Mouse (Mus musculus): ENCODE results near the gene Cers6. TPM values are rescaled to one million over a fixed set of nuclear protein-coding genes. Genes with fewer than 3 reads are reported as not detected.

Gene Cers6
- polyA plus RNA-seq, 1 experiment from 2014 or later = 55.3 TPM

DNA sequence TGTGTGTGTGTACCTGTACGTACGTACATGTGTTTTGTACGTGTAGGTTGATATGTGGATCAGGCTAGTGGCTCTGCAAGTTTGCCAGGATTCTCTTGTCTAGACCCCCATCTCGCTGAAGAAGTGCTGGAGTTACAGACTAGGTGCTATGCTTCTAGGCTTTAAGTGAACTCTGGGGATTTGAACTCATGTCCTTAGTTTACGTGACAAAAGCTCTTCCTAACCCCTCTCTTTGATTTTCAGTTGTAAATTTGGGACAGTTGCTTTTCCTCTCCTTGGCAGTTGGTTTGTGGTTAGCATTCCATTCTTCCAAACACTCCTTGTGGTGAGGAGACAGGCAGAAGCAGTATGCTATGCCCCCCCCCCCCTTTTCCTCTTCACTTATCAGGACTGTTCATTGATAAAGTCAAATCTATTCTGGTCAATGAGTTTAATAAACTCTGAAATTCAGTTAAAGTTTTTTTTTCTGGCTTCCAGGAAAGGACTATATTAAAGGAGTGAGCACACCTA is 28.5 kb downstream of the Cers6 start:
- Histone ChIP-seq H3K36me3 (ENCODE audit: control insufficient read depth, insufficient read depth, low read length) (no peaks in the 10 kb centered on the region), H3K27me3 (ENCODE audit: control insufficient read depth, insufficient read depth, low read depth, low read length) (no peaks in the 10 kb centered on the region), H3K27ac (ENCODE audit: low read length) (no peak overlapping the region), H3K4me3 (ENCODE audit: low read depth, low read length) (no peak overlapping the region), H3K9me3 (replicated peaks; ENCODE audit: control insufficient read depth, low read length, poor library complexity, severe bottlenecking) (no peaks in the 10 kb centered on the region), H3K4me2 (ENCODE audit: low read length) (no peak overlapping the region), H3K9ac (ENCODE audit: low read depth, low read length) (no peak overlapping the region), H3K4me1 (ENCODE audit: control insufficient read depth, insufficient read depth, low read length) (0 out of 2 replicates have a peak, but pooled peaks cover 4% of the 10 kb centered on the region)
- 91% methylated on average over 5 of the region's 5 CpGs for WGBS
- no peak for ATAC-seq

DNA sequence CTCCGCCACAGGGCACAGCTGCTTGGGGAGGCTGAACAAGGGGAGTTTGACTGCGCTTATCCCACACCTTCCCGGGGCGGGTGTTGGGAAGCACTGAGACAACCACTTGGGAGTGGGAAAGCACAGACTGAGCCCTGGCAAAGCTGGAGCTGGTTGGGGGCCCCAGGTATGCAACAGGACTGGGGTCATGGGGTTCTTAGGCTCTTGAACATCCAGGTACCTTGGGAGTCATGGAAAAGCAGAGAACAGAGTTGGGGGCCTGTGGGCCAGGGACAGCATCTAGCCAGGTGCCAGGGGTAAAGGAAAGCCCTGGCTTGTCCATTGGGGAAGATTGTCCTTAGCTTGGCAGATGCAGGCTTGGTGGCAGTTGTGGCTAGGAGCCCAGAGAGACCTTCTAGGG is 31.2 kb downstream of the Cers6 start:
- Histone ChIP-seq H3K4me3 (ENCODE audit: low read depth, low read length) (no peak overlapping the region), H3K4me2 (ENCODE audit: low read length) (no peak overlapping the region), H3K9me3 (replicated peaks; ENCODE audit: control insufficient read depth, low read length, poor library complexity, severe bottlenecking) (no peaks in the 10 kb centered on the region), H3K27ac (ENCODE audit: low read length) (no peak overlapping the region), H3K9ac (ENCODE audit: low read depth, low read length) (no peak overlapping the region), H3K27me3 (ENCODE audit: control insufficient read depth, insufficient read depth, low read depth, low read length) (no peaks in the 10 kb centered on the region), H3K36me3 (ENCODE audit: control insufficient read depth, insufficient read depth, low read length) (no peaks in the 10 kb centered on the region), H3K4me1 (ENCODE audit: control insufficient read depth, insufficient read depth, low read length) (0 out of 2 replicates have a peak, but pooled peaks cover 4% of the 10 kb centered on the region)
- WGBS = 89% methylated on average over 4 of the region's 4 CpGs
- no peak for ATAC-seq

DNA sequence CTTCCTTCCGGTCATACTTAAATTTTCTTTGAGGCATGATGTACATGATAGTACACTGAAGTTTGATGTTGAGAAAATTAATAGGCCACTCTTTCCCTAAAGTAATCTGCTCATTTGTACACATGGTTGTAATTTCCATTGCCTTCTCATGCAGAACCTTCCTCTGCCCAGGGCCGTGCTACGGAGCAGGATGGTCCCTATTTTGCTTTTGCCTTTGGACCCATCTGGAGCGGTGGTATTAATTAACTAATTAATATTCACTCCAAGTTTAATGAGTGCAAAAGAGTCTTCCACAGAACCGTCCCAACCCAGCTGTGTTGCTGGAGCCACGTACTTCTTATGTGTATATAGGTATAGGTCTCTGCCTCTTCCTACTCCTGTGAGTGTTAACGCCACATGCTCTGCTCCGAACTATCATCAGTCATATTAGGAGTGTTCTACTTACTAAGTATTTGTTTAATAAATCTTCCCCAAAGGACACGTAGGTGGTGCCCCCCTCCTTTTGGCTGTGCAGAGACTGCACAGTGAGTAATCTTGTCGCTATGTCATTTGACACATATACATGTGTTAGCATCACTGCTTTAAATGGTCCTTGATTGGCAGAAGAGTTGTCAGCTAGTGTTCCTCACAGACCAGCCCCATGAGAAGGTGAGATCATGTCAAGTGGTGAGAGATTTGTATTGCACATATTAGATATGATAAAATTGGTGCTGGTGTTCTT is 34.0 kb downstream of the Cers6 start:
- no peak overlapping the region for H3K9ac ChIP-seq (ENCODE audit: low read depth, low read length)
- no peaks in the 10 kb centered on the region for H3K36me3 ChIP-seq (ENCODE audit: control insufficient read depth, insufficient read depth, low read length)
- no peak overlapping the region for H3K27ac ChIP-seq (ENCODE audit: low read length)
- 82% methylated on average over 10 of the region's 10 CpGs for WGBS
- H3K9me3 ChIP-seq (replicated peaks; ENCODE audit: control insufficient read depth, low read length, poor library complexity, severe bottlenecking) = no peaks in the 10 kb centered on the region
- H3K4me1 ChIP-seq (ENCODE audit: control insufficient read depth, insufficient read depth, low read length) = no peaks in the 10 kb centered on the region
- no peak overlapping the region for H3K4me2 ChIP-seq (ENCODE audit: low read length)
- H3K27me3 ChIP-seq (ENCODE audit: control insufficient read depth, insufficient read depth, low read depth, low read length) = no peaks in the 10 kb centered on the region
- ATAC-seq = no peak; the same call in 1 of the 2 replicates
- H3K4me3 ChIP-seq (ENCODE audit: low read depth, low read length) = no peak overlapping the region

DNA sequence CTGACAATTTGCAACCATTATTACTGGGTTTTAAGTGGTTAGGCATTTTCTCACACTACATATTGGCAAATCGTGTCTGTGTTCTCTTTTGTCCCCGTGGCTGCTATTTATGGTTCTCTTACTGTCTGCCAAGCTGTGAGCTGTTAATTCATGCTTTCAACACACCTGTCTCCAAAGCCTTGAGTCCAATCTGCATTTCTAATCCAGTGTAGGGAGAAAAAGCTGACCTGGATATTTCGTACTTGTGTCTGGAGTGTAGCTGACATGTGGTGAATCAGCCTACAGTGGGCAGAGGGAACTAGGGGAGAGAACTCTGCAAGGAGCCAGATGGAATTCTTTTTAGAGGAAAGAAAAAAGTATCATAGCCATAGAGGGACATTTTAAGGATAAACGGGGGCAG is 35.0 kb downstream of the Cers6 start:
- no peaks in the 10 kb centered on the region for H3K36me3 ChIP-seq (ENCODE audit: control insufficient read depth, insufficient read depth, low read length)
- H3K9me3 ChIP-seq (replicated peaks; ENCODE audit: control insufficient read depth, low read length, poor library complexity, severe bottlenecking) = no peaks in the 10 kb centered on the region
- no peak overlapping the region for H3K4me2 ChIP-seq (ENCODE audit: low read length)
- H3K4me1 ChIP-seq (ENCODE audit: control insufficient read depth, insufficient read depth, low read length) = no peaks in the 10 kb centered on the region; the same call in 1 of the 2 replicates
- no peak overlapping the region for H3K27ac ChIP-seq (ENCODE audit: low read length)
- 66% methylated on average over 4 of the region's 4 CpGs for WGBS
- H3K9ac ChIP-seq (ENCODE audit: low read depth, low read length) = no peak overlapping the region
- ATAC-seq = no peak
- no peaks in the 10 kb centered on the region for H3K27me3 ChIP-seq (ENCODE audit: control insufficient read depth, insufficient read depth, low read depth, low read length)
- H3K4me3 ChIP-seq (ENCODE audit: low read depth, low read length) = no peak overlapping the region

DNA sequence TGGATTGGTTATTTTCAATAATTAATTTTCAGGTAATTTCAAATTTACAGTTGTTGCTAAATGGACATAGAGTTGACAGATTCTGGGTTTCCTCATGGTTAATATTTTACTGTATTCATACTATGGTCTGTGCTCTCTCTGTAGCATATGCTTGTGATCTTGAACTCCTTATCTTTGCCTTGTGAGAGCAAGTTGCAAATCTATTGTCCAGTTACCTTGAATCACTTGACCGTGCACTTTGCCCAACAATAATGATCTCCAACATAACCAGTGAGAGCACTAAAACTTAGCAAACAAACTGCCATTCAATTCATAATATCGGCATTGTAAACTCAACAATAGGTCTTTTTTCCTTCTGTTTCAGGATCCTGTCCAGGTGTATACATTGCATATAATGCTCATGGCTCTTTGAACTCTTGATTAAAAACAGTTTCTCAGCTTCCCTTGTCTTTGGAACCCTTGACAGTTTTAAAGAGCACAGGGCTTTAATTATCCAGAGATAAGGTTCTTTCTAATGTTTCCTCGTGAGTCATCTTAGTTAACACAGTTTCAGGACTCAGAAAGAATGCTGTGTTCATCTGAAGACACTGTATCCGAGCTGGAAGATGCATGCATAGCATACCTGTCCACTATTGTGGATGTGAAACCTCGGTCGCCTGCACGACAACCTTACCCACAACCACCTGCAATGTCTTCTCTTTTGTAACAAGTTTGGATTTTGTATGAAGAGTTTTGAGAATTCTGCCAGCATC is 38.7 kb downstream of the Cers6 start:
- Histone ChIP-seq H3K4me2 (ENCODE audit: low read length) (no peak overlapping the region), H3K27me3 (ENCODE audit: control insufficient read depth, insufficient read depth, low read depth, low read length) (no peaks in the 10 kb centered on the region), H3K27ac (ENCODE audit: low read length) (no peak overlapping the region), H3K9ac (ENCODE audit: low read depth, low read length) (no peak overlapping the region), H3K9me3 (replicated peaks; ENCODE audit: control insufficient read depth, low read length, poor library complexity, severe bottlenecking) (no peaks in the 10 kb centered on the region), H3K36me3 (ENCODE audit: control insufficient read depth, insufficient read depth, low read length) (no peaks in the 10 kb centered on the region), H3K4me1 (ENCODE audit: control insufficient read depth, insufficient read depth, low read length) (no peaks in the 10 kb centered on the region; the same call in 1 of the 2 replicates), H3K4me3 (ENCODE audit: low read depth, low read length) (no peak overlapping the region)
- ATAC-seq = no peak
- WGBS = 91% methylated on average over 7 of the region's 7 CpGs

DNA sequence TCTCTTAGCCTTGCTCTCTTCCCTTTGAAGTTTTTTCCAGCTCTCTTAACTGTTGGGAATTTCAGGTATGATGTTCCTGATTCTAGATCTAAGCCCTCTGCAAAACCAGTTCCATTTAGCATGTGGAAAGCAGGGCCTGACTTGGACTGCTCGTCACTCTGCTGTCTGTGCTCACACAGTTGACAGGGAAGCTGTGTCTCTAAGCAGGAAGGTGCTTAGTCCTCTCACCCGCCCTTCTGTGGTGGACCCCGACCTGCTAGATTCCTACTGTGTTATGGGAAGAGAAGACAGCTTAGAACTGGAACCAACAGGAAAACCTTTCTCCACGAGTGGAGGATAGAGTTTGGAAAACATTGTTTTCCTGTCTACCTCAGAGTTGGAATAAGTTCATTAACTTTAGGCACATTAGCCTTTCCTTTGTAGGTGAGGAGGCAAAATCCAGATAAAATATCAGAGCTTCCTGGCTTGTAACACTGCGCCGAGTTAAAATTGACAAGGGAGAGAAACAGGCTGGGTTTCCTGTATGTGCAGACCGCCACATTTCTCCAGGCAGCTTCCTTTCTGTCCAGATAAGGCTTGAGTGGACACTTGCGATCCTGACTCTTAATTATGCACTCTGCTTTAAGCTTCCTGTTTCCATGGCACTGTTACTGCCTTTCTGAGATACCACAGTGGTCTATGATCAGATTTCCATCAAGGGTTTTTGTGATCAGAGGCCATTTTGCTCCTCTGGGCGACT is 39.6 kb downstream of the Cers6 start:
- no peaks in the 10 kb centered on the region for H3K36me3 ChIP-seq (ENCODE audit: control insufficient read depth, insufficient read depth, low read length)
- ATAC-seq = no peak
- H3K9me3 ChIP-seq (replicated peaks; ENCODE audit: control insufficient read depth, low read length, poor library complexity, severe bottlenecking) = no peaks in the 10 kb centered on the region
- no peaks in the 10 kb centered on the region for H3K27me3 ChIP-seq (ENCODE audit: control insufficient read depth, insufficient read depth, low read depth, low read length)
- WGBS = 82% methylated on average over 9 of the region's 9 CpGs
- H3K9ac ChIP-seq (ENCODE audit: low read depth, low read length) = no peak overlapping the region
- no peaks in the 10 kb centered on the region; the same call in 1 of the 2 replicates for H3K4me1 ChIP-seq (ENCODE audit: control insufficient read depth, insufficient read depth, low read length)
- H3K4me2 ChIP-seq (ENCODE audit: low read length) = no peak overlapping the region
- H3K4me3 ChIP-seq (ENCODE audit: low read depth, low read length) = no peak overlapping the region
- H3K27ac ChIP-seq (ENCODE audit: low read length) = no peak overlapping the region

DNA sequence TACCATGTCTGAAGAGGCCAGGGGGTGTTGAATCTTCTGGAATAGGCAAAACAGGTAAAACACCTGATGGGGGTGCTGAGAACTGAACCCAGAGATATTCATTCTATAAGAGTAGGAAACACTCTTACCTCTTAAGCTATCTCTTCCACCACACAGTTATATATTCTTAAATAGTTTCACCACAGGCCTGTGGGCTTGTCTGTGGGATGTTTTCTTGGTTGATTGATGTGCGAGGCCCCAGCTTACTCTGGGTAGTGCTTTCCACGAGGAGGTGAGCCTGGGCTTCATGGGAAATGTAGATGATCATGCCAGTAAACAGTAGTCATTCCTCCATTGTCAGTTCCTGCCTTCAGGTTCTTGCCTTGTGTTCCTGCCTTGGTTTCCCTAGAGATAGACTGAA is 40.5 kb downstream of the Cers6 start:
- Histone ChIP-seq H3K27me3 (ENCODE audit: control insufficient read depth, insufficient read depth, low read depth, low read length) (no peaks in the 10 kb centered on the region), H3K4me1 (ENCODE audit: control insufficient read depth, insufficient read depth, low read length) (no peaks in the 10 kb centered on the region; the same call in 1 of the 2 replicates), H3K4me2 (ENCODE audit: low read length) (no peak overlapping the region), H3K4me3 (ENCODE audit: low read depth, low read length) (no peak overlapping the region), H3K27ac (ENCODE audit: low read length) (no peak overlapping the region), H3K9me3 (replicated peaks; ENCODE audit: control insufficient read depth, low read length, poor library complexity, severe bottlenecking) (no peaks in the 10 kb centered on the region), H3K9ac (ENCODE audit: low read depth, low read length) (no peak overlapping the region), H3K36me3 (ENCODE audit: control insufficient read depth, insufficient read depth, low read length) (no peaks in the 10 kb centered on the region)
- no peak for ATAC-seq
- WGBS = 95% methylated on average over 2 of the region's 2 CpGs

DNA sequence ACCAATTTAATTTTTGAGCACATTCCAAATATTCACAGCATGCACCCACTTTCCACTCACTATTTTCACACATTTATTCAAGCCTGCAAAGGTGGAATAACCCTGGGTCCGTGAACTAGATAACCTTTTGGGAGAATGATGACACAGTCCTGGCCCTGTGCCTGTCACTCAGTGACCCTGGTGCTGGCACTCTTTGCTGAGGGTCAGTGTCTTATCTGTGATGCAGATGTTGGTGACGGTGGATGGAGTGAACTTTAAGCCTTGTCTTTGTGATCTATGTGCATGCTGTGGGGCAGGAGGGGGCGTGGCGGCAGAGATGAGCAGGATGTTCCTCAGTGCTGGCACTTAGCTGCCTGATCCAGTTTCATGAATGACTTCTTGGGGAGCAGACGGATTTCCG is 41.3 kb downstream of the Cers6 start:
- 80% methylated on average over 6 of the region's 6 CpGs for WGBS
- no peak for ATAC-seq
- H3K9ac ChIP-seq (ENCODE audit: low read depth, low read length) = no peak overlapping the region
- no peaks in the 10 kb centered on the region; the same call in 1 of the 2 replicates for H3K4me1 ChIP-seq (ENCODE audit: control insufficient read depth, insufficient read depth, low read length)
- no peak overlapping the region for H3K4me2 ChIP-seq (ENCODE audit: low read length)
- H3K4me3 ChIP-seq (ENCODE audit: low read depth, low read length) = no peak overlapping the region
- no peaks in the 10 kb centered on the region for H3K9me3 ChIP-seq (replicated peaks; ENCODE audit: control insufficient read depth, low read length, poor library complexity, severe bottlenecking)
- no peaks in the 10 kb centered on the region for H3K36me3 ChIP-seq (ENCODE audit: control insufficient read depth, insufficient read depth, low read length)
- H3K27me3 ChIP-seq (ENCODE audit: control insufficient read depth, insufficient read depth, low read depth, low read length) = no peaks in the 10 kb centered on the region
- no peak overlapping the region for H3K27ac ChIP-seq (ENCODE audit: low read length)
